Mouse (Mus musculus): ENCODE data around the gene Neurl4. TPM values are rescaled to one million over a fixed set of nuclear protein-coding genes. Genes with fewer than 3 reads are reported as not detected.
A peak's percentile ranks its signal among the peaks of the same experiment; 100 is the strongest.

The Neurl4 gene
- total RNA-seq, 2 experiments from 2014 or later = 117 to 118 TPM

DNA sequence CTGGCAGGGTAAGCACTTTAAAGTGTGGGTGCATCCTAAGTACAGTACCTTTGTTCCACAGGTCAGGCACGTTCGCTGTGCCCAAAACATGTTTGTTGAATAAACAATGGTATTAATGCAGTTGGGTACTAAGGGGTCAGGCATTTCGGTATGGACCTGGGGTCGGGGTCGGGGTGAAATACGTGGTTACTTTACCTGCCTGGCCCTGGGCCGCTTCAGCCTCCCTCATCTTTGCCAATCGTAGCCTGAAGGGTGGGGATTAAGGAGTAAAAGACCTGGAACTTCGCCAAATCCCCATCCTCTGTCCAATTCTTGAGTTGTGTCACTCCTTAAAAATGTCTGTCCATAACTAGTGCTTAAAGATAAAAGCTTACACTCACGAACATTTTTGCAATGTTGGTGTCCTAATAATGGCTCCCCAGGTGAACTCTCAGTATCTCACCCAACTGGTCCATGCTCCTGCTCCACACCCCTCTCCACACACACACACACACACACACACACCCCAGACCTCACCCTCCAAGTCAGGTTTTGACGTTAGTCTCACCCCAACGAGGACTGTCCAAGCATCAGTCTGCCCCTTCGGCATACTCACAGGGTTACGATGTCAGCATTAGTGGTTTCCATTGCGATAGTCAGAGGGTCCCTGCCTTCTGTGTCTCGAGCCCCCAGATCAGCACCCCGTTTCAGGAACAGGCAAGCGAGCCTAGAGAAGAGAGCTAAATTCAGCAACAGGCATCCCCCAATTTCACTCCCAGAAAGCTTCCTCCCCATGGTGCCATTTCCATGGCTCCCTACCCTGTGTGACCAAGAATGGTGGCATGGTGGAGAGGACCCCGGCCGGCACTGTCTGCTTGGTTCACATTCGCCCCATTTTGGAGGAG lies 18.8 kb upstream of the Neurl4 start:
- no peak for DNase-seq

GRCm38 (mm10) chr11:69883066-69883465 lies 17.8 kb upstream of the Neurl4 start:
- no peak for DNase-seq

- DNase-seq = no peak
These were observed 17.2 kb upstream of the Neurl4 start for GRCm38 (mm10) chr11:69883527-69884151.

GRCm38 (mm10) chr11:69884240-69884639 lies 16.6 kb upstream of the Neurl4 start:
- DNase-seq = no peak

DNA sequence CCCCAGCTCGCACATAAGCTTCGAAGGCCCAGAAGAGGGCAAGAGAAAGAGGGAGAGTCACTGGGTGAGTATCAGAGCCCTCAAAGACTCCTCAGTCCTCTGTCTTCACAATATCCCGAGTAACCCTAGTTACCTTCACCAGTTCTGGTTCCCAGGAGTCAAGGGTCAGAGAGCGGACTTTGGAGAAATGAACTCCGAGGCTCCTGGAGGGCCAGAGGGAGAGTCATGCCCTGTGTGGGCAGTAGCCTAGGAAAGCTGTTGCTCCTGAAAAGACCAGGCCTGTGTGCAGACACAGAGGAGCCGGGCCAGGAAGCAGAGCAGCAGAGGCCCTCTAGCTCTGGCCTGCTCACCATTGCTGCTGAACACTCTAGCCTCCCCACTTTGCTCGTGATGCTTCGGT lies 16.2 kb upstream of the Neurl4 start:
- DNase-seq = no peak

GRCm38 (mm10) chr11:69886907-69887635 lies 13.8 kb upstream of the Neurl4 start:
- no peak for DNase-seq

DNA sequence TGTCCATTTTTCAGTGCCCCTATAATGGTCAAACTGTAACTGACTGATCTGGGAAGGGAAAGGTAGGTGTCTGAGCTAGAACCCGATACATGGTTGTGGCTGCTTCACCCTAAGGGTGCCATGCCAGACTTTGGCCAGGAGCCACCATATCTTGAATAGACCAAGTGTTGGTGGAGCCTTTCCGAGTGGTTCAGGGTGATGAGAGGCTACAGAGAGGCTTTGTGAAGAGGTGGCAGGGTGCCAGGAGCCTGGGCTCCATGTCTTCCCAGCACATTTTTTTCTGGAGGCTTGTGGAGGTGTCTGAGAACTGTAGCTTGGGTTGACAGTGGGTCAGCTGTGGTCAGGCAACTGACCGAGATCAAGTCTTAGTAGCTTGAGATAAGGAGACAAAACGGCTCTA lies 9.4 kb upstream of the Neurl4 start:
- peak in 1 of 2 experiments; percentile 36 for DNase-seq

GRCm38 (mm10) chr11:69894671-69895070 lies 6.2 kb upstream of the Neurl4 start:
- no peak for DNase-seq

- DNase-seq = no peak
These were observed 5.6 kb upstream of the Neurl4 start, which contains the start of gene Acap1 for GRCm38 (mm10) chr11:69895291-69895690. Gene Acap1 (minus strand): TSS chr11:69895539.

DNA sequence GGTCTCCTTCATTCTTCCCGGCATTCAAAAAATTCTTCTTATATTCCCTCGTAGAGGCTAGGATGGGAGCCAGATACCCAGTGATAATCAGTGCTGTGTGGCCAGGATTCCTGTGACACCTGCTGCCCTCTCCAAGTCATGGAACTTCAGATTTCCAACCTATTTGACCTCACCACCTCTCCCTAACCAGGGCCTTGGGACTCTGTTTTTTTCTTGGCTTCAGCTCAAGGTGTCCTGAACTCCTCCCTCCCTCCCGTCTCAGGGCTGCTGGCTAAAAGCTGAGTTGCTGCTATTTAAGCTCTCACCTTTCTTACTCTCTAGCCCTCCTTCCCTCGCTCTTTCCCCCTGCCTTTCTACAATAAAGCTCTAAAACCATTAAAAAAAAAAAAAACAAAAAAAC lies 1.0 kb upstream of the Neurl4 start:
- no peak for DNase-seq

GRCm38 (mm10) chr11:69901406-69901846 lies 554 bp downstream of the Neurl4 start:
- DNase-seq = peak; percentile 97

- peak in 1 of 2 experiments; percentile 30 for DNase-seq
These were observed 1.1 kb downstream of the Neurl4 start for GRCm38 (mm10) chr11:69901993-69902392.

DNA sequence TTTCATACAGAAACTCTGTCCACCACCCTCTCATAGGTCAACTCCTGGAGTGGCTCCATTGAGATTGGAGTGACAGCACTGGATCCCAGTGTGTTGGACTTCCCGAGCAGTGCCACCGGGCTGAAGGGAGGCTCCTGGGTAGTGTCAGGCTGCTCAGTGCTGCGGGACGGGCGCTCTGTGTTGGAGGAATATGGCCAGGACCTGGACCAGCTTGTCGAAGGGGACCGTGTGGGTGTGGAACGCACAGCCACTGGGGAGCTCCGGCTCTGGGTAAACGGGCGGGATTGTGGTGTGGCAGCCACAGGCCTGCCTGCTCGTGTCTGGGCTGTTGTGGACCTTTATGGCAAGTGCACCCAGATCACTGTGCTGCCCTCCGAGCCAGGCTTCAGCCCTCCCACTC lies 2.1 kb downstream of the Neurl4 start:
- DNase-seq = no peak

GRCm38 (mm10) chr11:69904311-69904710 lies 3.4 kb downstream of the Neurl4 start:
- no peak for DNase-seq

- DNase-seq = no peak
These were observed 7.8 kb downstream of the Neurl4 start for GRCm38 (mm10) chr11:69908645-69909044.

- no peak for DNase-seq
These were observed 8.3 kb downstream of the Neurl4 start for GRCm38 (mm10) chr11:69909174-69909573.

- no peak for DNase-seq
These were observed 9.3 kb downstream of the Neurl4 start for GRCm38 (mm10) chr11:69910177-69910576.

GRCm38 (mm10) chr11:69910781-69911560 lies 10.1 kb downstream of the Neurl4 start:
- DNase-seq = no peak

DNA sequence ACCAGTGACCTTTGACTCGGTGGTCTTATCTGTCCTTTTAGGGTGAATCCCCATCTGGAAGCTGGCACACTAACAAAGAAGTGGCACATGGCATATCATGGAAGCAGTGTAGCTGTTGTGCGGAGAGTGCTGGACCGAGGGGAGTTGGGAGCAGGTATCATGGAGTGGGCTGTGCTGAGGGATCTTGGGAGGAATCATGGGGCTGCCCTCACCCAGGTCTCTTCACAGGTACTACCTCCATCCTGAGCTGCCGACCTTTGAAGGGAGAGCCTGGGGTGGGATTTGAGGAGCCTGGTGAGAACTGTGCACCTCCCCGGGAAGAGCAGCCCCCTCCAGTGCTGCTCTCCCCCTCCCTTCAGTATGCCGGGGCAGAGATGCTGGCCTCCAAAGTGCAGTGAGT lies 10.8 kb downstream of the Neurl4 start:
- no peak for DNase-seq

- no peak for DNase-seq
These were observed 12.1 kb downstream of the Neurl4 start for GRCm38 (mm10) chr11:69912716-69913530.

All from layer of hippocampus, postnatal 36 days (tissue).